Mouse (Mus musculus) gastrocnemius, postnatal 36 days (tissue): Measurements from ENCODE around the gene Gm44973. TPM values are rescaled to one million over a fixed set of nuclear protein-coding genes. Genes with fewer than 3 reads are reported as not detected.

Source experiments
- DNase-seq, 2 experiments: peaks; one replicate each; pipeline ENCODE4 v3.0.0; 2022
- intact Hi-C: fragments of 180-260 bp; cut with DNase I; formaldehyde crosslinking; loops from one replicate; pipeline ENCODE4 v1.15.1; 2025
- total RNA-seq, 2 experiments: library from RNA; stranded (reverse); gene quantifications; 2 replicates each; pipeline ENCODE4 v1.2.3; 2021

Gene Gm44973
- total RNA-seq, 2 experiments from 2014 or later: not detected

DNA sequence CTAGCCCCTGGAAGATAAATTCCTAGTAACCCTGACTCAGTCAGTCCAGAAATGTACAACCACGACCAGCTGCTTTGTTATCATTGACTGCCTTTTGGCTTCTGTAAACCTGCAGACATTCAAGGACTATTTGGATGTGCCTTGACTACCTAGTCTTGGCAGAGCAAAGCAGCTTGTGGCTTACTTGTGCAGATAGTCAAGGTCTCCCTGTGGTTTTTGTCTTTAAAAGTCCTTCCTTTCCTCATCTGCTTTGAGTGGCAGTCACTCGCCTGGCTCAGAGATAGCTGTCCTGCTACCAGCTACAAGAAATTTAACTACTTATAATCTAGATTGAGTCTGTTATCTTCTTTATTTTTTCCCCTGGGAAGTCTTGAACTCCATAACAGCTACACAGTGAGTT lies 29.7 kb downstream of the Gm44973 start:
- intact Hi-C loops: no loop called here
- DNase-seq: no peak

- intact Hi-C loops: loop anchor here (2.0 kb wide), 1 partner anchor 103 kb away; no protein-coding TSS in a partner anchor
Observed at GRCm38 (mm10) chr7:5046112-5046511, 30.8 kb downstream of the Gm44973 start.

DNA sequence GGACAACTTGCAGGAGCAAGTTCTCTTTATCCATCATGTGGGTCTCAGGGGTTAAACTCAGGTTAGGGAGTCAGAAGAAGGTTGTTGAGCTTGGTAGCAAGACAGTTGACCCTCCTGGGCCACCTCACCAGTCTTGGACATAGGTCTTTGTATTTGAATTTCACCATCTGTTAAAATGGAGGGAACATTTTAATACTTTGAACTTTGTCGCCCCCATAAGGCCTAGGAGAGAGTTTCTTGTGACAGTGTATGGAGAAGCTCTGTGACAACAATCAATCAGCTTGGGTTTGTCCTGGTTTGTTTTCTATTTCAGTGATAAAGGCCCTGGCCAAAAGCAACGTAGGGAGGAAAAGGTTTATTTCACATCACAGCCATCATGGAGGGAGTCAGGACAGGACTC lies 32.0 kb downstream of the Gm44973 start:
- DNase-seq: no peak
- intact Hi-C loops: loop anchor here (2.0 kb wide), 1 partner anchor 105 kb away; no protein-coding TSS in a partner anchor

More at GRCm38 (mm10) chr7:5046112-5046511, 30.8 kb downstream of the Gm44973 start:
- DNase-seq: no peak

- peak; percentile 66 to 79 for DNase-seq
- intact Hi-C loops: loop anchor here (5.0 kb wide), 1 partner anchor 44 kb away; no protein-coding TSS in a partner anchor
Observed at GRCm38 (mm10) chr7:5051193-5052192, 36.2 kb downstream of the Gm44973 start, which contains the start of gene Zfp580. Gene Zfp580 (plus strand): TSS chr7:5051538.

GRCm38 (mm10) chr7:5052438-5052837 lies 37.1 kb downstream of the Gm44973 start:
- no peak for DNase-seq
- intact Hi-C loops: loop anchor here (5.0 kb wide), 1 partner anchor 45 kb away; no protein-coding TSS in a partner anchor

- DNase-seq: no peak
- intact Hi-C loops: loop anchor here (5.0 kb wide), 1 partner anchor 46 kb away; no protein-coding TSS in a partner anchor
Observed at GRCm38 (mm10) chr7:5052931-5053343, 37.6 kb downstream of the Gm44973 start.

GRCm38 (mm10) chr7:5053456-5054179 lies 38.3 kb downstream of the Gm44973 start:
- DNase-seq: no peak
- intact Hi-C loops: loop anchor here (5.0 kb wide), 1 partner anchor 46 kb away; no protein-coding TSS in a partner anchor

DNA sequence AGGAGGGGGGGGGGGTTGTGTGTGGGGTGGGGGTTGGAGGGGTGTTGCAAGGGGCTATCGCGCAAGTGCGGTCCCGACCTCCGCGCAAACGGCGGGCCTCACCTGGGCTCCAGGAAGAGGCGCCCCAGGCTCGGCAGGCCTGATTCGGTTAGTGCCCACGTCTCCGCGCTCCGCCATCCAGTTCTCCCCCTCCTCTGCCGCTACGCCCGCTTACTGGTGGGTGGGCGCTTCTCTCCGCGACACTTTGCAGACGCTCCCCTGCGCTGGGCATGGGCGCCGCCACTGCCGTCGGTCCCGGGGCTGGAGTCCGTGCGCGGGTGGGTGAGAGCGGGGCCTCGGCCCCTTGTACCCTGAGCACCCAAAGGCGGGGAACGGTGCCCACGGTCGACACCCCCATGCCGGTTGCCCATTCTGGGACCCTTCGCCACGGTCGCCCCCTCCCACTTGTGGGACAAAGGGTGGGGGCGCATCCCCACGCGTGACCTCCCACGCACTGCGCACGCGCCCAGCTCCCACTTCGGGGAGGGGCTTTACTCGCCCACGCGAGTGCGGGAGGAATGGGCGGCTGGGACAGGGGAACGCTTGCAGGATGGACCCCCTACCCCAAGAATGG lies 41.5 kb downstream of the Gm44973 start:
- intact Hi-C loops: no loop called here
- DNase-seq: no peak

DNA sequence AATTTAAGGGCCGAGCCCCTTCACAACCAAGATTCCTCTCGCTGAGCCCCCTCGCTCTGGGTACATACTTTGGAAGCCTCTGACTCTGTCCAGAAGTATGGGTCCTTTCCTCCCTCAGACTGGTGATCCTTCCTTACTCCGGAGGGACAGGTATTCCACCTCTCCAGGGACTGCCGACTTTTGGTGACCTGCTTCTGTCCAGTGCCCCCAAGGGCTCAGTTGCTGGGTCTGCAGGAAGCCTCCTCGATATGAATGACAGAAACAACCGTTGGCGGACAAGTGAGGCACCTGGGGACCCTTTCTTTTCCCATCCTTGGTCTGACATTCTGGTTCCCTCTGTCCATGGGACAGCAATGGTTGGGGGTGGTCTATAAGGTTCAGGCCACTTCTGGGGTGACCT lies 42.1 kb downstream of the Gm44973 start:
- no peak for DNase-seq

DNA sequence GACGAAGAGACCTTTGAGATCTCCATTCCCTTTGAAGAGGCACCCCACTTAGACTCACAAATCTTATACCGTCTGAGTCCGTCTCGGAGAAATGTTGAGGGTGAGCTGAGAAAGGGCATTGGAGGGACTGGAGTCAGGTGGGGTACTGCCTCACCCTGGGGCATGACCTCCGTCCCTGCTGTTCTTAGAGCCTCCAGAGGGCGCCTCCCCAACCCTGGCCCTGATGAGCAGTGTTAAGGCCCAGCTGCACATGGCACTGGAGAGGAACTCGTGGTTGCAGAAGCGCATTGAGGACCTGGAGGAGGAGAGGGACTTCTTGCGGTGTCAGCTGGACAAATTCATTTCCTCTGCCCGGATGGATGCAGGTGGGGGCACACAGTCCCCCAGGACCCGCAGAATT lies 42.5 kb downstream of the Gm44973 start:
- no peak for DNase-seq
- intact Hi-C loops: loop anchor here (2.0 kb wide), 1 partner anchor 19 kb away; the partner anchor contains the start of gene Zfp784

More for the DNA sequence above, 42.1 kb downstream of the Gm44973 start:
- intact Hi-C loops: no loop called here

DNA sequence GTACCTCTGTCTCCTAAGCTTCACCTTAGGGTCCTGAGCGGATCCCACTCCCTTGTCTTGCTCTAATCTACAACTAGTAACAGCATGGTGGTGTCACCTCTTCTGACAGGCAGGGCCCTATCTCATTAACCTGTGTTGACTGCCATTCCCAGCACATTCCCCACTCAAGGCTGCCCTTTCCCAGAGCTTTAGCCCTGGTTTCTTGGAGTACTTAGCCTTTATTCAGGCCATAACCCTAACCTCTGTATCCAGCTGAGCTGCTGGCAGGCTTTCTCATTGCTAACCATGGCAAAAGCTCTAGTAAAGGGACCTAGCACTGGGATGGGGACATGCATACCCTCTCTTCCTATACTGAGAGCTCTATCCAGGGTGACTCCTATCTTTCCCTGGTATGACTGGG lies 43.3 kb downstream of the Gm44973 start:
- intact Hi-C loops: loop anchor here (2.0 kb wide), 1 partner anchor 20 kb away; the partner anchor contains the start of gene Zfp784

GRCm38 (mm10) chr7:5059421-5059820 lies 44.1 kb downstream of the Gm44973 start:
- DNase-seq: no peak
- intact Hi-C loops: loop anchor here (2.0 kb wide), 1 partner anchor 21 kb away; the partner anchor contains the start of gene Zfp784

More for the DNA sequence above, 43.3 kb downstream of the Gm44973 start:
- DNase-seq: no peak

- intact Hi-C loops: no loop called here
- DNase-seq: peak; percentile 57 to 73
Observed at GRCm38 (mm10) chr7:5060239-5060731, 45.0 kb downstream of the Gm44973 start.

DNA sequence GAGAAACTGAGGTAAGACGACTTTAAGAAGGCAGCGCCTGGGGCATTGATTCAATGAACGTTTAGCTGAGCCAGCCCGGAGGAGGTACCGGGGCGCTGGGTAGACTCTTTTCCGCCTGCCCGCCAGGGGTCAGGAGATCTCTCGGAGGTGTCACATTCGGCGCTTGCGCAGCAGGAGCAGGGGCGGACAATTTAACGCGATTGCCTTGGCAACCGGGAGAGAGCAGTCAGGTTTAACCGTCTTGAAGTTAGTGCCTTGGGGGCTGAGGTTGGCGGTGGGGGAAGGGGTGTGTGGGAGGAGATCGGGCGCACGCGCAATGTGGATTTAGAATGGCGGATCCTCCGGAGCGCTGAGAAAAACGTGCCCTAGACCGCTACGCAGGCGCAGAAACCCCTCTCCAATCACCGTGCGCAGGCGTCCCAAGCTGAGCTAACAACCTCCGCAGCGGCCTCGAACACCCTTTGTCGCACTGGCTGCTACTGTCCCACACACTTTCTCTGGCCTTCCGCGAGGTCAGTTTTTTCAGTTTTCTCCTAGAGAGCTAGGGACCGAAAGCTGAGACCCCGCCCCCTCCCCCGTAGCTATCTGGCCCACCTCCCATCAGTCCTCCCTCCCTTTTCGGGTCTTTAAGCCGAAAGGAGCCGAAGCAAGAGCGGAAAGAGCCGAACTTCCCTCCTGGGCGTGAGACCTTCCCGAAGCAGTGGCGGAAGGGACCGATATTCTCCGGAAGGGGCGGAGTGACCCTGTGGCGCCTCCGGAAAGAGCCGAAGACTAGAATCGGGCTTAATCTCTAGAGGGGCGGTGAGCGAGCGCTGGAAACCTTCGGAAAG lies 45.9 kb downstream of the Gm44973 start:
- peak; percentile 96 to 98 for DNase-seq
- intact Hi-C loops: no loop called here

GRCm38 (mm10) chr7:5061774-5062359 lies 46.6 kb downstream of the Gm44973 start, which contains the start of gene U2af2:
Gene U2af2 (plus strand): TSS chr7:5062143.
- intact Hi-C loops: no loop called here
- peak; percentile 91 for DNase-seq

- intact Hi-C loops: no loop called here
- DNase-seq: peak in 1 of 2 experiments; percentile 52
Observed at GRCm38 (mm10) chr7:5062360-5063001, 47.2 kb downstream of the Gm44973 start.

GRCm38 (mm10) chr7:5064886-5065285 lies 49.6 kb downstream of the Gm44973 start:
- intact Hi-C loops: no loop called here

DNA sequence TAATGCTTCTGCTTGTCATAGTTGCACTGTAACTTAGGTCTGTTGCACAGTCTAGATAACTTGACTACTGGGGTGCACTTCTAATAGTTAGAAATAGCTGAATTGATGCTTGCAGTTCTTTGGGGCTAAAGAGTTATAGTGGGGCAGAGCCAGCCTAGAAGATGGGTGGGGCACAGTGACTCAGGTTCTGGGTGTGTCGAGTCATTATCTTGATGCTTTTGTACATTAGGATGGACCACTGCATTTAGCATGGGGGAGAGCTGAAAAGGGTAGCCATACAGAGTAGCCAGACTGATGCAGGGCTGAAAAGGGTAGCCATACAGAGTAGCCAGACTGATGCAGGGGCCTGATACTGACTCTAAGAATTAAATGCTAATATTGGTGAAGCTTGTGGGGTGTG lies 58.3 kb downstream of the Gm44973 start:
- intact Hi-C loops: no loop called here
- no peak for DNase-seq

More at GRCm38 (mm10) chr7:5064886-5065285, 49.6 kb downstream of the Gm44973 start:
- no peak for DNase-seq
